ENCODE assay signal across 21 mouse cellular contexts in the genomic region with DNA sequence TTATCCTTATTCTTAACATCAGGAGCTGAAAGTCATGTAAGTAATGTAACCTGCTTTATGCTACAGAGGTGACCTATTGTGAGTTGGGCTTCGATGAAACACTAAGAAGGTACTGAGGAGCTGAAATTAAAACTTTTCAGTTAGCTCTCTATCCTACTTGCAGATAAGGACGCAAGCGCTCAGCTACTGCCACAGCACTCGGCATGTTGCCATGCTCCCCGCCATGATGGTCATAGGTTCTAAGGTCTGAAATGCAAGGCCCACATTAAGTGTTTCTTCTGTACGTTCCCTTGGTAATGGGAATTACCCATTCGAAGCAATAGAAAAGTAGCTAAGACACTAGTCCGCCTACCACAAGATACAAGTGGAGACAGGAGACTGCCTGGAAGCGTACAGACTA. TPM values are rescaled to one million over a fixed set of nuclear protein-coding genes. Genes with fewer than 3 reads are reported as not detected.
"Had no signal": no experiment of that assay in that cellular context is flagged by ENCODE, and none has a peak within 500 bp of the region (broad histone marks: within the 10 kb centered on the region; RNA-seq: fewer than 3 reads in every experiment).

No protein-coding gene starts in this region.

- H3K4me2 ChIP-seq: lung, embryonic 14.5 days; midbrain, embryonic 11.5 days; midbrain, embryonic 13.5 days; midbrain, embryonic 15.5 days; neural tube, embryonic 13.5 days; neural tube, embryonic 15.5 days; stomach, embryonic 15.5 days had no signal

- H3K9me3 ChIP-seq: megakaryocyte, embryonic 14.5 days; midbrain, embryonic 13.5 days; midbrain, embryonic 15.5 days; neural tube, embryonic 13.5 days; neural tube, embryonic 15.5 days; stomach, embryonic 15.5 days had no signal

- H3K9ac ChIP-seq: lung, embryonic 14.5 days; midbrain, embryonic 13.5 days; midbrain, embryonic 15.5 days; neural tube, embryonic 13.5 days; neural tube, embryonic 15.5 days; stomach, embryonic 15.5 days had no signal

- H3K27me3 ChIP-seq: megakaryocyte, embryonic 14.5 days; midbrain, embryonic 13.5 days; midbrain, embryonic 15.5 days; neural tube, embryonic 13.5 days; neural tube, embryonic 15.5 days; stomach, embryonic 15.5 days had no signal

- H3K4me1 ChIP-seq: megakaryocyte, embryonic 14.5 days; midbrain, embryonic 15.5 days; neural tube, embryonic 15.5 days; stomach, embryonic 15.5 days had no signal

- H3K4me3 ChIP-seq: megakaryocyte, embryonic 14.5 days; midbrain, embryonic 13.5 days; midbrain, embryonic 15.5 days; myocyte; neural tube, embryonic 13.5 days; neural tube, embryonic 15.5 days; stomach, embryonic 15.5 days had no signal

- ATAC-seq: midbrain, embryonic 13.5 days; midbrain, embryonic 15.5 days had no signal

- DNase-seq: lung, adult 18-20 months; lung, embryonic 14.5 days; lung, postnatal 10 days; lung, postnatal 4 days; retina, postnatal 1 day; right cerebral cortex, adult 18-20 months; thymus, adult 2 months; thymus, postnatal 25 days; thymus, postnatal 4 days had no signal

- H3K27ac ChIP-seq: midbrain, embryonic 13.5 days; midbrain, embryonic 15.5 days; neural tube, embryonic 13.5 days; neural tube, embryonic 15.5 days; stomach, embryonic 15.5 days; stomach, postnatal 0 days had no signal

RNA-seq across cellular contexts. Expression of gene Sp9, which starts 31.0 kb away (rescaled TPM):
- polyA plus RNA-seq: lung, embryonic 14.5 days; lung, embryonic 16.5 days; spleen, adult 2 months; stomach, postnatal 0 days; thymus, adult 2 months; urinary bladder, adult 2 months had no signal
